Mouse (Mus musculus) spleen, adult 2 months (tissue): ENCODE measurements at regions not wholly inside any gene's neighbourhood (a gene's known extent, or its start where the extent isn't known, plus 50 kb on each side); places are given as distances from the start of the nearest gene placed in this dataset.

Source experiments
- CTCF ChIP-seq: fragments of 200-500 bp; IDR thresholded peaks from 2 replicates; pipeline ENCODE4 v1.5.1; 2011; ENCODE audit warnings: mild to moderate bottlenecking, inconsistent platforms; ENCODE audit not compliant: insufficient read depth, insufficient read length, insufficient replicate concordance; ENCODE audit errors: extremely low read depth
- POLR2A ChIP-seq: fragments of 200-500 bp; IDR thresholded peaks from 2 replicates; pipeline ENCODE4 v1.6.1; 2011; ENCODE audit warnings: low read depth, low read length, inconsistent platforms

DNA sequence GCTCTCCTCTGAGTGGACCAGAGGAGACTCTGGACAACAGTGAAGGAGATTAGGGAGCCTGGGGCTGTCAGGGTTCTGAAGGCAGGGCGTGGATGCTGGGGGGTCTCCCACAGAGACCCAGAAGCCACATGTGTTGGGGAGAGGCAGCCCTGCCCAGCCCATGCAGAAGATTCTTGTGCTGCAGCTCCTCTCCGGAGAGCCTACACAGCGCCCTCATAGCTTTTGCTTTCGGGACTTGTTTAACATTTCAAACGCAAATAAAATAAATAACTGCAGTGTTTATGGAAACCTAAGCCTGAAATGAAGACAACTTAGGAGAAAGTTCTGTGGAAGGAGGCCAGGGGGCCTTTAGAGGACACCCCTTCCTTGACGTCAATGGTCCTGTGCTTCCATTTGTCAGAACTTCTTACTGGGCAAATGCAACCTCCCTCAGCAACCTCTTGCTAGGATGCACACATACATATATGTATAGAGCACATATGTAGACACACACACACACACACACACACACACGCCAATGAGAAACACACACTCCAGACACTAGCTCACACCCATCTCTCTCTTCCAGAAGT, 143.8 kb upstream of the Tnp1 start:
- TF ChIP-seq POLR2A = no peak
- no peak for TF ChIP-seq CTCF
